Mouse (Mus musculus): ENCODE measurements at regions not wholly inside any gene's neighbourhood (a gene's known extent, or its start where the extent isn't known, plus 50 kb on each side); places are given as distances from the start of the nearest gene placed in this dataset.

GRCm38 (mm10) chr17:80886211-80886701 is 58.2 kb upstream of the Tmem178 start:
- no peak for TF ChIP-seq POLR2A (IDR thresholded peaks at IDR 0.05; ENCODE audit: borderline replicate concordance, low read depth, low read length)
- no peak for TF ChIP-seq CTCF (IDR thresholded peaks at IDR 0.05; ENCODE audit: low read depth, low read length)

Data from bone marrow macrophage, adult 2 months (primary cell).